Mouse (Mus musculus) ES-Bruce4 (cell line): Measurements from ENCODE around the gene Lect2. TPM values are rescaled to one million over a fixed set of nuclear protein-coding genes. Genes with fewer than 3 reads are reported as not detected.

Experiments
- H3K27ac ChIP-seq: 2 replicates; pipeline ENCODE4 v1.5.1; 2012; ENCODE audit warnings: low read length, inconsistent platforms; ENCODE audit not compliant: insufficient read depth
- H3K27me3 ChIP-seq: 2 replicates; pipeline ENCODE4 v1.6.1; 2012; ENCODE audit warnings: mild to moderate bottlenecking, low read length, inconsistent platforms; ENCODE audit not compliant: control insufficient read depth, poor library complexity, insufficient read depth, severe bottlenecking
- H3K36me3 ChIP-seq: 2 replicates; pipeline ENCODE4 v1.6.1; 2012; ENCODE audit warnings: inconsistent platforms, mild to moderate bottlenecking, low read length, moderate library complexity; ENCODE audit not compliant: control insufficient read depth, poor library complexity, insufficient read depth, severe bottlenecking
- H3K4me1 ChIP-seq: one replicate; pipeline ENCODE4 v1.8.1; 2011; ENCODE audit warnings: low read length; ENCODE audit not compliant: control insufficient read depth, insufficient read depth
- H3K4me3 ChIP-seq: 2 replicates; pipeline ENCODE4 v1.5.1; 2011; ENCODE audit warnings: low read depth, mild to moderate bottlenecking, low read length
- H3K9ac ChIP-seq: 2 replicates; pipeline ENCODE4 v1.6.1; 2012; ENCODE audit warnings: low read depth, mild to moderate bottlenecking, inconsistent platforms; ENCODE audit not compliant: poor library complexity, severe bottlenecking
- H3K9me3 ChIP-seq: replicated peaks from 2 replicates; pipeline ENCODE4 v1.6.1; 2012; ENCODE audit warnings: mild to moderate bottlenecking, low read length, inconsistent platforms; ENCODE audit not compliant: control insufficient read depth, poor library complexity, insufficient read depth, severe bottlenecking
- CTCF ChIP-seq: IDR thresholded peaks from one replicate; pipeline ENCODE4 v1.8.1; 2011; ENCODE audit warnings: low read depth, low read length
- EP300 ChIP-seq: IDR thresholded peaks from 2 replicates; pipeline ENCODE4 v1.6.1; 2011; ENCODE audit warnings: low read depth, low read length; ENCODE audit not compliant: insufficient read depth
- POLR2A ChIP-seq: IDR thresholded peaks from one replicate; pipeline ENCODE4 v1.8.1; 2011; ENCODE audit warnings: low read length; ENCODE audit not compliant: insufficient read depth
- polyA plus RNA-seq: library from polyadenylated mRNA; stranded (reverse); fragments of >200 nt; gene quantifications from 2 replicates; pipeline ENCODE4 v1.2.4, GENCODE M21; 2011; ENCODE audit warnings: low read depth; ENCODE audit not compliant: missing spikeins, insufficient read depth, insufficient read length

Gene Lect2
- polyA plus RNA-seq, 1 experiment, result not detected

DNA sequence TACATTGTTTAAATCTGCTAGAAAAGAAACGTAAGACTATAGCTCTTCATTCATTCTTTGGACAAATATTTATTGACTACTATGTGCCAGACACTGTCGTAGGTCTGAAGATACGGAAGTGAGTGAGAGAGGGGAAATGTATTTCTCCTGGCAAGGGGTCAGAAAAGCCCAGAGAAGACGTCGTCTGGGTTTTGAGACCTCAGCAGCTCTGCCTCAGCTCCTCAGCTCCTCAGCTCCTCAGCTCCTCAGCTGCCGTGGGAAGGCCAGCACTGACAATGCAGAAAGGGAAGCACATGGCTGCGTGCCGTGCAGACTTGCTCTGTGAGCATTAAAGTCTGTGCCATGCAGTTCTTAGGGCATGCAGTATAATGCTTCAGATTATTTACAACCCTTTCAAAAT lies 18.6 kb downstream of the Lect2 start:
- TF ChIP-seq EP300 (no peak), POLR2A (no peak), CTCF (no peak)
- H3K27me3 ChIP-seq, result no peaks in the 10 kb centered on the region
- H3K27ac ChIP-seq, result no peak overlapping the region
- no peaks in the 10 kb centered on the region for H3K4me1 ChIP-seq
- H3K4me3 ChIP-seq, result no peak overlapping the region
- no peaks in the 10 kb centered on the region; the same call in 1 of the 2 replicates for H3K9me3 ChIP-seq
- no peaks in the 10 kb centered on the region for H3K36me3 ChIP-seq
- no peak overlapping the region for H3K9ac ChIP-seq

DNA sequence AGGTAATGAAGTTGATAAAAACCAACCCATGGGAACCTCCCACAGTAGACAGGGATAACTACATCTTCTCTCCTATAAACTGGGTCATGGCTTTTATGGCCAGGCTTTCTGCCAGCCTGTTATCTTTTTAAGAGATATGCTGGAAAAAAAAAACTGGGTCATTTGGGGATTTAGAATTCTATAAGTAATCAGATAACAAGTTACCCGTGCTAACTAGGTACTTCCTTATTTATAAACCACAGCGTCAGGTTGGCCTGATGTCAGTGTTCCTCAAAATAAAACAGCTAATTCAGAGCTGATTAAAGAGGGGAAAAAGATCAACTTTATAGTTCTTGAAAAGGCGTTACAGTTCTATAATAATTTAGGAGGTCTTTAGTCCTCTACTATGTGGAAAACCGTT lies 19.3 kb downstream of the Lect2 start:
- Histone ChIP-seq H3K27me3 (no peaks in the 10 kb centered on the region), H3K9me3 (no peaks in the 10 kb centered on the region; the same call in 1 of the 2 replicates), H3K36me3 (no peaks in the 10 kb centered on the region), H3K27ac (no peak overlapping the region), H3K4me1 (no peaks in the 10 kb centered on the region), H3K9ac (no peak overlapping the region), H3K4me3 (no peak overlapping the region)
- TF ChIP-seq EP300 (no peak), POLR2A (no peak), CTCF (no peak)

DNA sequence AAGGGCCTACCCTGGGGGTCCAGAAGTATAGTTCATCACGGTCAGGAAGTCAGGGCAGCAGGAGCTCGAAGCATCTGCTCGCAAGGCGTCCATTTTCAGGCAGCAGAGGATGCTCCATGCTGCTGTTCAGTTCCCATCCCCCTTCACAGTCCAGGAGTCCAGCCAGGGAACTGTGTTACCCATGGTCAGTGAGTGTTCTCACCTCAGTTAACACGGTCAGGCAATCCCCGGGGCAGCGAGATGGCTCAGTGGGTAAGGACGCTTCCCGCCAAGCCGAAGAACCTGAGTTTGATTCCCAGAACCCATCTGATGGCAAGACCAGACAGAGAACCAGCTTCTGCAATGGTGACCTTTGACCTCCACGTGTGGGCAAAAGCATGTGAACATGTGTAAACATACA lies 20.0 kb downstream of the Lect2 start:
- Histone ChIP-seq H3K27me3 (no peaks in the 10 kb centered on the region), H3K4me3 (no peak overlapping the region), H3K4me1 (no peaks in the 10 kb centered on the region), H3K9me3 (no peaks in the 10 kb centered on the region; the same call in 1 of the 2 replicates), H3K9ac (no peak overlapping the region), H3K27ac (no peak overlapping the region), H3K36me3 (no peaks in the 10 kb centered on the region)
- TF ChIP-seq EP300 (no peak), CTCF (no peak), POLR2A (no peak)

DNA sequence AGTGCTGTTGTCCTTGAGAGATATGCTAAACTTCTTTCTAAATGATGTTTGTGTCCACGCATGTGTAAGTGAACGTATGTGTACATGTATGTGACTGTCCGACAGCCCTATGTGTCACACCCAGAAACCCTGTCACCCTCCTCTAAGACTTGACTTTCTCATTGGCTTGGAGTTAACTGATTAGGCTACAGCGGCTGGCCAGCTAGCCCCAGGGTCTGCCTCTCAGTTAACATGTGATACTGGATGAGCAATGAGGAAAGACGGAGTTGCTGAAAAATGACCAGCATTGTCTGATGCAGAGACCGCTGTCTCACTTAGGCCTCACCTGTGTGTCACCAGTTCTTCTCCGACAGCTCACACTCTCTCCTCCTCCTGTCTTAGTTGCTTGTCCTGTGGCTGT lies 20.5 kb downstream of the Lect2 start:
- no peaks in the 10 kb centered on the region for H3K27me3 ChIP-seq
- H3K4me3 ChIP-seq, result no peak overlapping the region
- no peaks in the 10 kb centered on the region for H3K9me3 ChIP-seq
- TF ChIP-seq POLR2A (no peak), CTCF (no peak), EP300 (no peak)
- H3K27ac ChIP-seq, result no peak overlapping the region
- H3K4me1 ChIP-seq, result no peaks in the 10 kb centered on the region
- H3K9ac ChIP-seq, result no peak overlapping the region
- no peaks in the 10 kb centered on the region for H3K36me3 ChIP-seq

DNA sequence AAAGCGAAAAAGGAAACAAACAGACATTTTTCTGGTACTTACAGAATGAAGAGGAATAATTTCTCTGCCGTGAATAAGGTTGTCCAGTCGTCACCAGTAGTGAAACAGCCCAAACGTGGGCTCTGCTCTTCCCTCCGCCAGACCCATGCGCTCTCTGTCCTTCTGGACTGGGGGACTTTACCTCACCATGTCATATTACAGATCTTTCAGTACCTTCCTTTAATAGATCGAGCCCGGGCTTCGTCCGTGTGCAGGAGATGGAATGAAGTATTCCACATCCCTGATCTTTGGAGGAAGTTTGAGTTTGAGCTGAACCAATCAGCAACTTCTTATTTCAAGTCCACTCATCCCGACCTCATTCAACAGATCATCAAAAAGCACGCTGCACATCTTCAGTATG lies 21.4 kb downstream of the Lect2 start:
- no peak overlapping the region for H3K9ac ChIP-seq
- no peaks in the 10 kb centered on the region for H3K27me3 ChIP-seq
- no peak for TF ChIP-seq EP300
- H3K36me3 ChIP-seq, result no peaks in the 10 kb centered on the region
- H3K27ac ChIP-seq, result no peak overlapping the region
- no peak overlapping the region for H3K4me3 ChIP-seq
- H3K4me1 ChIP-seq, result no peaks in the 10 kb centered on the region
- no peaks in the 10 kb centered on the region for H3K9me3 ChIP-seq

DNA sequence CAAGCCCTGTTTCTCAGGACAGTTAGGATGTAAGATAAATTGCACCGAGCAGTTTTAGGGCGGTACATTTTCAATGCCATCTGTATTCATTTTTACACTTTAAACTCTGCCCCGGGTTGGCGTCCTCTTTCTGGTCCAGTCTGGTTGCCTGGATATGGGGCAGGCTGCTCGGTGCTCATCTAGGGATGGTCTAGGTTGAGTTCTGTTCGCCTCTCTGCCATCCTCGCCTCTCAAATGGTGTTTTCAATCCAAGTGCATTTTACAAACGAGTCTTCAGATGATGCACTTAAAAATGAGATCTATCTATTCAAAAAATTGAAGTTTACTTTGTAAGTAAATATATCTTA lies 25.5 kb downstream of the Lect2 start:
- Histone ChIP-seq H3K36me3 (no peaks in the 10 kb centered on the region), H3K4me3 (peak overlapping the region; percentile 64), H3K27ac (no peak overlapping the region), H3K9me3 (no peaks in the 10 kb centered on the region), H3K4me1 (no peaks in the 10 kb centered on the region), H3K27me3 (no peaks in the 10 kb centered on the region), H3K9ac (peak overlapping the region; percentile 56; the same call in 1 of the 2 replicates)
- TF ChIP-seq CTCF (no peak), POLR2A (no peak), EP300 (no peak)
